Mouse (Mus musculus) lung, adult 18-20 months (tissue): ENCODE measurements at regions not wholly inside any gene's neighbourhood (a gene's known extent, or its start where the extent isn't known, plus 50 kb on each side); places are given as distances from the start of the nearest gene placed in this dataset.

Experiments
- DNase-seq, 2 experiments: peaks; one replicate each; pipeline ENCODE4 v3.0.0; 2022; ENCODE audit warnings: mixed read lengths in 2 of 2

DNA sequence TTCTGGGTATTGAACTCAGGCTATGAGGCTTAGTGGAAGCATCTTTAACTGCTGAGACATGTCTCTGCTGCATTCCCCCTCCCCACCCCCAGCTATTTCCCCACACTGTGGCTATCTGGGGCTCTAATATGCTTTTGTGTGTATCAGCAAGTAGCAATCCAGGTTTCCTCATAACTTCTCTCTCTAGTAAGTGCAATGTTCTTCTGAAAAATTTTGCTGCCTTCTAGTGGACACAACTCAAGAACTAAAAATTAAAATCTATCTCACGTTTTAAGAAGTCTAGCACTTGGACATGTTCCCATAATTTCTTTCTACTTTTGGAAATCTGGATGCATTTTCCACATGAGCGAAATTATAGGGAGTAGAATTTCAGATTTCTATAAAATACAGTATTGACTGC lies 50.3 kb upstream of the D16Ertd472e start:
- no peak for DNase-seq
